Mouse (Mus musculus) embryonic facial prominence, embryonic 11.5 days (tissue): ENCODE measurements around the gene Pim1. TPM values are rescaled to one million over a fixed set of nuclear protein-coding genes. Genes with fewer than 3 reads are reported as not detected.

Experiments
- ATAC-seq: fragments of 200-750 bp; cut with Nextera tagmentation; replicated peaks from 2 replicates; pipeline ENCODE4 v1.8.0; 2017; ENCODE audit warnings: low read depth; ENCODE audit not compliant: insufficient number of reproducible peaks, low FRiP score, low TSS enrichment
- DNase-seq: peaks from one replicate; pipeline ENCODE4 v3.0.0-alpha.2; 2015; ENCODE audit warnings: low spot score
- H3K27ac ChIP-seq: fragments of 300-500 bp; sonication (generic); replicated peaks from 2 replicates; pipeline ENCODE4 v1.5.1; 2014; ENCODE audit warnings: mild to moderate bottlenecking, low read depth, low read length, control low read depth
- H3K27me3 ChIP-seq: fragments of 300-500 bp; sonication (generic); 2 replicates; pipeline ENCODE4 v1.6.1; 2014; ENCODE audit warnings: mild to moderate bottlenecking, low read length, moderate library complexity, mixed read lengths; ENCODE audit not compliant: control insufficient read depth, insufficient read depth
- H3K36me3 ChIP-seq: fragments of 300-500 bp; sonication (generic); replicated peaks from 2 replicates; pipeline ENCODE4 v1.6.1; 2014; ENCODE audit warnings: low read depth, mild to moderate bottlenecking, low read length, moderate library complexity, mixed read lengths; ENCODE audit not compliant: control insufficient read depth, insufficient read depth
- H3K4me1 ChIP-seq: fragments of 300-500 bp; sonication (generic); 2 replicates; pipeline ENCODE4 v1.6.1; 2014; ENCODE audit warnings: low read length, mixed read lengths; ENCODE audit not compliant: control insufficient read depth, insufficient read depth
- H3K4me2 ChIP-seq: fragments of 300-500 bp; sonication (generic); 2 replicates; pipeline ENCODE4 v1.6.1; 2014; ENCODE audit warnings: low read depth, mild to moderate bottlenecking, control low read depth, low read length, moderate library complexity
- H3K4me3 ChIP-seq: fragments of 300-500 bp; sonication (generic); 2 replicates; pipeline ENCODE4 v1.5.1; 2014; ENCODE audit warnings: low read depth, low read length, control low read depth
- H3K9ac ChIP-seq: fragments of 300-500 bp; sonication (generic); replicated peaks from 2 replicates; pipeline ENCODE4 v1.6.1; 2014; ENCODE audit warnings: mild to moderate bottlenecking, control low read depth, low read length
- H3K9me3 ChIP-seq: fragments of 300-500 bp; sonication (generic); replicated peaks from 2 replicates; pipeline ENCODE4 v1.6.1; 2016; ENCODE audit warnings: mild to moderate bottlenecking, low read length, inconsistent platforms, mixed read lengths; ENCODE audit not compliant: control insufficient read depth
- WGBS: fragments of 180-500 bp; shearing (Covaris S2); extraction: QIAGEN DNeasy Blood & Tissue Kit; methylation state at CpG from one replicate; pipeline ENCODE4 v1.1.7; 2014; 5-methylcytosine and 5-hydroxymethylcytosine counted together
- polyA plus RNA-seq: library from polyadenylated mRNA; unstranded; fragments of >200 nt; fragmentation: Nextera tagmentation; extraction: Ambion mirVana; gene quantifications from 2 replicates; pipeline ENCODE4 v1.2.1, GENCODE M21; 2014

Gene Pim1
- polyA plus RNA-seq, 1 experiment from 2014 or later: 19.2 TPM

- Histone ChIP-seq H3K9me3 (no peaks in the 10 kb centered on the region), H3K36me3 (no peaks in the 10 kb centered on the region), H3K4me2 (peak overlapping the region; percentile 35), H3K27me3 (no peaks in the 10 kb centered on the region), H3K4me1 (peaks cover 11% of the 10 kb centered on the region), H3K27ac (peak overlapping the region; percentile 35; the same call in 1 of the 2 replicates), H3K4me3 (peak overlapping the region; percentile 9; the same call in 1 of the 2 replicates), H3K9ac (peak overlapping the region; percentile 39)
- whole genome bisulfite sequencing: 4% methylated on average over 24 of the region's 24 CpGs
- ATAC-seq (0 out of 2 replicates have a peak, but pooled peaks have one; percentile 2), DNase-seq (peak; percentile 40)
Measured at GRCm38 (mm10) chr17:29459321-29460118, 31.0 kb upstream of the Pim1 start.

GRCm38 (mm10) chr17:29460119-29460505, 30.4 kb upstream of the Pim1 start:
- no peak overlapping the region for H3K4me2 ChIP-seq
- no peaks in the 10 kb centered on the region for H3K27me3 ChIP-seq
- WGBS: 23% methylated on average over 5 of the region's 5 CpGs
- no peak for DNase-seq
- ATAC-seq: no peak
- H3K9me3 ChIP-seq: no peaks in the 10 kb centered on the region
- no peaks in the 10 kb centered on the region for H3K36me3 ChIP-seq
- H3K4me1 ChIP-seq: peaks cover 14% of the 10 kb centered on the region
- H3K27ac ChIP-seq: no peak overlapping the region
- H3K9ac ChIP-seq: no peak overlapping the region
- no peak overlapping the region for H3K4me3 ChIP-seq

- Histone ChIP-seq H3K9me3 (no peaks in the 10 kb centered on the region), H3K4me3 (peak overlapping the region; percentile 13; the same call in 1 of the 2 replicates), H3K27ac (peak overlapping the region; percentile 93), H3K36me3 (no peaks in the 10 kb centered on the region), H3K4me1 (peaks cover 18% of the 10 kb centered on the region), H3K9ac (peak overlapping the region; percentile 43), H3K4me2 (peak overlapping the region; percentile 27), H3K27me3 (no peaks in the 10 kb centered on the region)
- DNase-seq: peak; percentile 79
- 3% methylated on average over 13 of the region's 13 CpGs for WGBS
- ATAC-seq: peak; percentile 16
Measured at GRCm38 (mm10) chr17:29463627-29464026, 26.9 kb upstream of the Pim1 start.

DNA sequence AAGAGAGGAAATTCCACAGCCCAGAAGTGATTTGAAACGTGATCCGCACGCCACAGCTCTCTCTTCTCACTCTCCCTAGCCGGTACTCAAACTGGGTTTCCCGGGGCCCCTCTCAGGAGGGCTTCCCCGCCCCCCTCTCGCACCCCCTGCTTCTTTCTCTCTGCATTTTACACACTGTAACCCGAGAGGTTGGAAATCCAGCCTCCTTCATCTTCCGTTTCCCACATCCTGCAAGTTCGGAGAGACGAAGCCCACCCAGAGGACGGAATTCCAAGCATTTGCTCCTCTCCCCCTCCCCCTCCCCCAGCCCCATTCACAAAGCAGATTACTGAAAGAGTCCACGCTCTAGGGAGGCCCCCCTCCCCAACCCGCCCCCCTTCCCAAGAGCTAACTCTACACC, 26.5 kb upstream of the Pim1 start:
- peak overlapping the region; percentile 13; the same call in 1 of the 2 replicates for H3K4me3 ChIP-seq
- H3K27ac ChIP-seq: peak overlapping the region; percentile 93
- peak; percentile 84 for ATAC-seq
- peak overlapping the region; percentile 43 for H3K9ac ChIP-seq
- peak; percentile 96 for DNase-seq
- no peaks in the 10 kb centered on the region for H3K27me3 ChIP-seq
- no peaks in the 10 kb centered on the region for H3K36me3 ChIP-seq
- H3K9me3 ChIP-seq: no peaks in the 10 kb centered on the region
- peak overlapping the region; percentile 27 for H3K4me2 ChIP-seq
- H3K4me1 ChIP-seq: peaks cover 18% of the 10 kb centered on the region
- WGBS: under 1% methylated on average over 14 of the region's 14 CpGs

DNA sequence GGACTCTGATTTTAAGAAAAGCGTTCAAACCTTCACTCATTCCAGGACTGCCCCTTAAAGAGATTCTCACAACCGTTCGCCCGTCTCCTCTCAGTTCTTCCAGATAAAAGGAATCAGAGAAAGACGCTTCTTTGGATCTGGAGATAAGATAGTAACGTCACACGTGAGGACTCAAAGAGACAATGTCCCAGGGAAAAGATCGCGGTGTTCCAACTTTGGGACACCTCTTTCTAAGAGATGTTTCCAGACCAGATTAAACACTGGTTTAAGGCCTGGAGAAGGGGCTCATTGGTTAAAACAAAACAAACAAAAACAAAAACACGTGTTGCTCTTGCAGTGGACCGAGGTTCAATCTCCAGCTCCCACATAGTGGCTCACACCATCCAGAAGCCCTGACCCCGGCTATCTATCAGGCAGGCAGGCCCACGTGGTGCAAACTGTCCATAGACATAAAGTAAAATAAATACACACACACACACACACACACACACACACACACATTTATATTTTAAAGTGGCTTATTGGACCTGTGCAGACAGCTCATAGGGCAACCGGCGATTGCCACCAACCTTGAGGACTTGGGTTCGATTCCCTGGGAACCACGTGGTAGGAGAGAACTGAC, 25.9 kb upstream of the Pim1 start:
- Histone ChIP-seq H3K4me1 (peaks cover 14% of the 10 kb centered on the region), H3K4me2 (peak overlapping the region; percentile 27), H3K4me3 (no peak overlapping the region), H3K36me3 (no peaks in the 10 kb centered on the region), H3K27me3 (no peaks in the 10 kb centered on the region), H3K9me3 (no peaks in the 10 kb centered on the region), H3K9ac (peak overlapping the region; percentile 28), H3K27ac (peak overlapping the region; percentile 93)
- no peak for DNase-seq
- 4% methylated on average over 17 of the region's 17 CpGs for WGBS
- no peak for ATAC-seq

- Histone ChIP-seq H3K4me3 (no peak overlapping the region), H3K9ac (no peak overlapping the region), H3K27ac (no peak overlapping the region; the same call in 1 of the 2 replicates), H3K36me3 (no peaks in the 10 kb centered on the region), H3K4me2 (no peak overlapping the region), H3K27me3 (no peaks in the 10 kb centered on the region), H3K4me1 (peaks cover 11% of the 10 kb centered on the region; the same call in 1 of the 2 replicates), H3K9me3 (no peaks in the 10 kb centered on the region)
- ATAC-seq: no peak
- DNase-seq: peak; percentile 83
- 4% methylated on average over 9 of the region's 9 CpGs for WGBS
Measured at GRCm38 (mm10) chr17:29465405-29466010, 25.0 kb upstream of the Pim1 start.

DNA sequence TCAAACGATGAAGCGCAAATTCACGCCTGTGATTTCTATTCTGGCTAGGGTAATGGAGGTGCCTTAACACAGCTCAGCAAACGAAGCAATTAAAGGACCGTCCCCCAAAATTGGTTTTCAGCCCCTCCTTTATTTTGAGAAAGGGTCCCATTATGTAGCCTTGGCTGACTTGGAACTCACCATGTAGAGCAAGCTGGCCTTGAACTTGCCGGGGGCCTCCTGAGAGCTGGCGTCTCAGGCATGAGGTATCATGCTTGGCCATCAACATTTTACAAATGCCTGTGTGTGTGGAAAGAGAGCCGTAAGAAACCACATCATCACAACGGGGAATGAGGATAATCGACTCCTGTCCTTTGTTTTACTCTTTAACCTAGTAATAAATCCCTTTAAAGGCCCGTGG, 23.5 kb upstream of the Pim1 start:
- Histone ChIP-seq H3K4me3 (no peak overlapping the region), H3K36me3 (no peaks in the 10 kb centered on the region), H3K4me1 (peaks cover 11% of the 10 kb centered on the region; the same call in 1 of the 2 replicates), H3K9ac (no peak overlapping the region), H3K9me3 (no peaks in the 10 kb centered on the region), H3K4me2 (peak overlapping the region; percentile 19), H3K27ac (peak overlapping the region; percentile 41), H3K27me3 (no peaks in the 10 kb centered on the region)
- DNase-seq: no peak
- no peak for ATAC-seq
- WGBS: 19% methylated on average over 11 of the region's 11 CpGs
